Mouse (Mus musculus) liver, adult 2 months (tissue): ENCODE data around the gene Stat3. TPM values are rescaled to one million over a fixed set of nuclear protein-coding genes. Genes with fewer than 3 reads are reported as not detected.
A peak's percentile ranks its signal among the peaks of the same experiment; 100 is the strongest.

Experiments used
- DNase-seq: peaks from one replicate; pipeline ENCODE4 v3.0.0-alpha.2; 2011; ENCODE audit warnings: low read depth, low spot score; ENCODE audit errors: extremely low read depth
- H3K27ac ChIP-seq: fragments of 200-500 bp; replicated peaks from 2 replicates; pipeline ENCODE4 v1.5.1; 2012; ENCODE audit warnings: low read depth, mild to moderate bottlenecking, control low read depth, inconsistent platforms, low read length; ENCODE audit not compliant: insufficient read depth
- H3K27me3 ChIP-seq: fragments of 200-500 bp; 2 replicates; pipeline ENCODE4 v1.6.1; 2012; ENCODE audit warnings: mild to moderate bottlenecking, moderate library complexity, low read length, inconsistent platforms; ENCODE audit not compliant: control insufficient read depth, insufficient read depth
- H3K36me3 ChIP-seq: fragments of 200-500 bp; 2 replicates; pipeline ENCODE4 v1.6.1; 2012; ENCODE audit warnings: low read length, inconsistent platforms; ENCODE audit not compliant: control insufficient read depth, insufficient read depth
- H3K4me1 ChIP-seq: fragments of 200-500 bp; 2 replicates; pipeline ENCODE4 v1.6.1; 2011; ENCODE audit warnings: low read length; ENCODE audit not compliant: control insufficient read depth, insufficient read depth
- H3K4me3 ChIP-seq: fragments of 200-500 bp; 2 replicates; pipeline ENCODE4 v1.5.1; 2011; ENCODE audit warnings: low read depth, mild to moderate bottlenecking, control low read depth, low read length, moderate library complexity; ENCODE audit not compliant: insufficient read depth
- H3K79me2 ChIP-seq: fragments of 200-500 bp; 2 replicates; pipeline ENCODE4 v1.6.1; 2012; ENCODE audit warnings: inconsistent platforms, mild to moderate bottlenecking, low read length, moderate library complexity; ENCODE audit not compliant: control insufficient read depth, insufficient read depth
- H3K9ac ChIP-seq: fragments of 200-500 bp; 2 replicates; pipeline ENCODE4 v1.6.1; 2012; ENCODE audit warnings: low read depth, mild to moderate bottlenecking, control low read depth, inconsistent platforms, low read length
- CTCF ChIP-seq: fragments of 200-500 bp; IDR thresholded peaks from 2 replicates; pipeline ENCODE4 v1.5.1; 2011; ENCODE audit warnings: low read depth, low read length, control low read depth
- POLR2A ChIP-seq: fragments of 200-500 bp; IDR thresholded peaks from 2 replicates; pipeline ENCODE4 v1.6.1; 2011; ENCODE audit warnings: low read length, control low read depth; ENCODE audit not compliant: insufficient read depth; ENCODE audit errors: extremely low read depth
- WGBS: fragments of 180-500 bp; shearing (Covaris S2); methylation state at CpG from one replicate; pipeline ENCODE4 v1.1.7; 2018; 5-methylcytosine and 5-hydroxymethylcytosine counted together
- polyA plus RNA-seq: library from polyadenylated mRNA; depleted of rRNA; stranded (reverse); fragments of >200 nt; gene quantifications from 2 replicates; pipeline ENCODE4 v1.2.3, GENCODE M21; 2012; rRNA removed
- total RNA-seq: library from RNA; depleted of rRNA; stranded (reverse); fragments of >200 nt; gene quantifications from 2 replicates; pipeline ENCODE4 v1.2.3, GENCODE M21; 2014; rRNA removed

The Stat3 gene
- total and polyA plus RNA-seq, 2 experiments = 58.5 to 60.4 TPM

- 27% methylated on average over 7 of the region's 7 CpGs for WGBS
- Histone ChIP-seq H3K4me1 (peaks cover 28% of the 10 kb centered on the region), H3K79me2 (peaks cover 53% of the 10 kb centered on the region), H3K4me3 (no peak overlapping the region), H3K27ac (peak overlapping the region; percentile 89), H3K36me3 (no peaks in the 10 kb centered on the region), H3K27me3 (no peaks in the 10 kb centered on the region), H3K9ac (peak overlapping the region; percentile 55; the same call in 1 of the 2 replicates)
- TF ChIP-seq POLR2A (no peak), CTCF (no peak)
- DNase-seq = peak; percentile 98
Measured at GRCm38 (mm10) chr11:100842025-100842424, 97.3 kb downstream of the Stat3 start.

- Histone ChIP-seq H3K79me2 (peaks cover 46% of the 10 kb centered on the region), H3K27ac (peak overlapping the region; percentile 60)
Measured at GRCm38 (mm10) chr11:100840866-100841265, 98.5 kb downstream of the Stat3 start.

DNA sequence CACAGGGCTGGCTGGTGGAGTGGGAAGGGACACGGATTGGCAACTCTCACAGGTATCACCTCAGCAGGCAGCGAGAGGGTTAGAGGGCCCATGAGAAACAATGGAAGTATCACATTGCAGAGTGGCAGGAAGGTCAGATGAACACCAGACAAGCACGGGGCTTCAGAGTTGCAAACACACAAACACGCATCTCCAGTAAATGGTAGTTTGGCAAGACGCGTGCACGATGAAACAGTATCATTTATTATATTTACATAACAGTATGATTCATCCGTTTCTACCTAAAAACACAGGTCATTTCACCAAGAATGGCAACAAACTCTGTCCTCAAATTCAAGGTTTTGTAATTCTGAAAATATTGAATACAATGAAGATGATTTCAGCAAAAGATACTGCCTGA is 99.8 kb downstream of the Stat3 start:
- H3K27ac ChIP-seq = peak overlapping the region; percentile 88
- H3K4me1 ChIP-seq = peaks cover 38% of the 10 kb centered on the region
- DNase-seq = peak; percentile 78
- H3K36me3 ChIP-seq = no peaks in the 10 kb centered on the region
- H3K79me2 ChIP-seq = peaks cover 33% of the 10 kb centered on the region
- TF ChIP-seq POLR2A = no peak
- TF ChIP-seq CTCF = no peak
- no peak overlapping the region; the same call in 1 of the 2 replicates for H3K9ac ChIP-seq
- no peaks in the 10 kb centered on the region for H3K27me3 ChIP-seq
- WGBS = 15% methylated on average over 8 of the region's 8 CpGs
- no peak overlapping the region for H3K4me3 ChIP-seq

More at GRCm38 (mm10) chr11:100840866-100841265, 98.5 kb downstream of the Stat3 start:
- Histone ChIP-seq H3K9ac (0 out of 2 replicates have a peak overlapping the region, but pooled peaks have one; percentile 27), H3K27me3 (no peaks in the 10 kb centered on the region), H3K36me3 (no peaks in the 10 kb centered on the region), H3K4me1 (peaks cover 31% of the 10 kb centered on the region), H3K4me3 (no peak overlapping the region)
- 23% methylated on average over 12 of the region's 12 CpGs for WGBS
- TF ChIP-seq POLR2A (no peak), CTCF (no peak)
- DNase-seq = peak; percentile 55

- no peak for DNase-seq
- H3K4me3 ChIP-seq = no peak overlapping the region
- no peaks in the 10 kb centered on the region for H3K36me3 ChIP-seq
- H3K79me2 ChIP-seq = peaks cover 29% of the 10 kb centered on the region
- 97% methylated on average over 9 of the region's 9 CpGs for WGBS
- no peak overlapping the region for H3K9ac ChIP-seq
- H3K27me3 ChIP-seq = no peaks in the 10 kb centered on the region
- peak overlapping the region; percentile 88 for H3K27ac ChIP-seq
- H3K4me1 ChIP-seq = peaks cover 38% of the 10 kb centered on the region
- no peak for TF ChIP-seq CTCF
- no peak for TF ChIP-seq POLR2A
Measured at GRCm38 (mm10) chr11:100838894-100839293, 100.4 kb downstream of the Stat3 start.

DNA sequence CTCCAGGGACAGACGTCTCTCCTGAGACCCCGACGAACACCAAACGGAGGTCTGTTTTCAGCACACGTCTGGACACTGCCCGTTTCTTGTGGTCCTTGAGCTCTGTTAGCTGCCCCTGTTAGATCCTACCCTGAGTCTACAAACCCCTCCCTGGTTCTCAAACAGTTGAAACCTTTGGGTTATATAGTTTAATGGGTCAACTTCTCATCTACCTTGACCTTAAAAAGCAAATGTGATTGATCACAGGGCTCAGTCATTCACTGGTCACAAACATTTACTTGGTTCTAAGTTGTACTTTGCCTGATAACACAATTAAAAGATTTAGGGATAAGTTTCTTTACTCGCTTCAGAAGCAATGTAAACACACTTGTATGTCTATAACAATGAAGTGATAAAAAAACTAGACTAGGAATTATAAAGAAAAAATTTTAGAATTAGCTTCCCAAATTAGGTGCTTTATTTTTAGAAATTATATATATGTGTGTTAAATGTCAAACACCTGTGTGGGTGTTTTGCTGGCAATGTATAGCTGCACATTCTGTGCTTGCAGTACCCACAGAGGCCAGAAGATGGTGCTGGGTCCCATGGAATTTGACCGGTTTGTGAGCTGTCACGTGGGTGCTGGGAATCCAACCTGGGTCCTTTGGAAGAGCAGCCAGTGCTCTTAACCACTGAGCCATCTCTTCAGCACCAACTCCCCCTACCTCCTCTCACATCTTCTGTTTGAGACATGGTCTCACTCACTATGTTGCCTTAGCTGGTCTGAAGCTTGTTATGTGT is 102.2 kb downstream of the Stat3 start:
- H3K79me2 ChIP-seq = peaks cover 29% of the 10 kb centered on the region; the same call in 1 of the 2 replicates
- H3K27me3 ChIP-seq = no peaks in the 10 kb centered on the region
- H3K9ac ChIP-seq = no peak overlapping the region
- peak overlapping the region; percentile 22; the same call in 1 of the 2 replicates for H3K27ac ChIP-seq
- 36% methylated on average over 9 of the region's 9 CpGs for WGBS
- peaks cover 40% of the 10 kb centered on the region for H3K4me1 ChIP-seq
- no peak for TF ChIP-seq POLR2A
- peak; percentile 51 for TF ChIP-seq CTCF
- DNase-seq = peak; percentile 89
- H3K36me3 ChIP-seq = no peaks in the 10 kb centered on the region
- H3K4me3 ChIP-seq = no peak overlapping the region

Other genes starting within 250 kb of the Stat3 start
- not detected in 2 replicates for gene Zfp385c, start 247.1 kb downstream of the Stat3 start, total RNA-seq
- not detected in 2 replicates for gene Zfp385c, start 247.1 kb downstream of the Stat3 start, polyA plus RNA-seq
- gene Dhx58, start 235.3 kb downstream of the Stat3 start, total RNA-seq = 8.1 and 11.9 TPM in 2 replicates
- 9.2 and 16.3 TPM in 2 replicates for gene Dhx58, start 235.3 kb downstream of the Stat3 start, polyA plus RNA-seq
- 3.3 and 4.9 TPM in 2 replicates for gene Kat2a, start 227.1 kb downstream of the Stat3 start, total RNA-seq
- 16.1 and 18.9 TPM in 2 replicates for gene Kat2a, start 227.1 kb downstream of the Stat3 start, polyA plus RNA-seq
- gene Hspb9, start 225.7 kb downstream of the Stat3 start, total RNA-seq = not detected in 2 replicates
- not detected in 2 replicates for gene Hspb9, start 225.7 kb downstream of the Stat3 start, polyA plus RNA-seq
- gene Rab5c, start 201.3 kb downstream of the Stat3 start, total RNA-seq = 70.8 and 71.3 TPM in 2 replicates
- 140 and 149 TPM in 2 replicates for gene Rab5c, start 201.3 kb downstream of the Stat3 start, polyA plus RNA-seq
- gene Kcnh4, start 179.6 kb downstream of the Stat3 start, total RNA-seq = not detected in 2 replicates
- not detected in 2 replicates for gene Kcnh4, start 179.6 kb downstream of the Stat3 start, polyA plus RNA-seq
- not detected in 2 replicates for gene Hcrt, start 176.6 kb downstream of the Stat3 start, total RNA-seq
- gene Hcrt, start 176.6 kb downstream of the Stat3 start, polyA plus RNA-seq = not detected in 2 replicates
- gene Ghdc, start 168.6 kb downstream of the Stat3 start, total RNA-seq = 7.1 and 8.5 TPM in 2 replicates
- 17.0 and 17.5 TPM in 2 replicates for gene Ghdc, start 168.6 kb downstream of the Stat3 start, polyA plus RNA-seq
- gene Stat5b, start 88.8 kb downstream of the Stat3 start, total RNA-seq = 31.8 and 33.0 TPM in 2 replicates
- 32.0 and 35.2 TPM in 2 replicates for gene Stat5b, start 88.8 kb downstream of the Stat3 start, polyA plus RNA-seq
- gene Stat5a, start 80.2 kb downstream of the Stat3 start, total RNA-seq = 6.9 and 7.8 TPM in 2 replicates
- gene Stat5a, start 80.2 kb downstream of the Stat3 start, polyA plus RNA-seq = 15.0 and 18.0 TPM in 2 replicates
- 3.8 and 4.1 TPM in 2 replicates for gene Cavin1, start 31.3 kb upstream of the Stat3 start, total RNA-seq
- 3.9 and 4.0 TPM in 2 replicates for gene Cavin1, start 31.3 kb upstream of the Stat3 start, polyA plus RNA-seq
- gene Atp6v0a1, start 69.9 kb upstream of the Stat3 start, total RNA-seq = 21.5 and 26.8 TPM in 2 replicates
- gene Atp6v0a1, start 69.9 kb upstream of the Stat3 start, polyA plus RNA-seq = 37.7 and 39.2 TPM in 2 replicates
- gene Naglu, start 130.5 kb upstream of the Stat3 start, total RNA-seq = 22.1 and 23.6 TPM in 2 replicates
- gene Naglu, start 130.5 kb upstream of the Stat3 start, polyA plus RNA-seq = 33.8 and 38.8 TPM in 2 replicates
- 0.27 and 0.37 TPM in 2 replicates for gene Hsd17b1, start 138.9 kb upstream of the Stat3 start, total RNA-seq
- 0.12 and 0.37 TPM in 2 replicates for gene Hsd17b1, start 138.9 kb upstream of the Stat3 start, polyA plus RNA-seq
- 84.0 and 89.9 TPM in 2 replicates for gene Coasy, start 143.0 kb upstream of the Stat3 start, total RNA-seq
- 182 and 194 TPM in 2 replicates for gene Coasy, start 143.0 kb upstream of the Stat3 start, polyA plus RNA-seq
- 33.5 and 34.4 TPM in 2 replicates for gene Mlx, start 147.7 kb upstream of the Stat3 start, total RNA-seq
- 34.8 and 39.8 TPM in 2 replicates for gene Mlx, start 147.7 kb upstream of the Stat3 start, polyA plus RNA-seq
- 0.55 and 0.67 TPM in 2 replicates for gene Psmc3ip, start 155.9 kb upstream of the Stat3 start, total RNA-seq
- gene Psmc3ip, start 155.9 kb upstream of the Stat3 start, polyA plus RNA-seq = 0.20 and 0.39 TPM in 2 replicates
- 46.2 and 46.3 TPM in 2 replicates for gene Retreg3, start 180.4 kb upstream of the Stat3 start, total RNA-seq
- 61.2 and 61.5 TPM in 2 replicates for gene Retreg3, start 180.4 kb upstream of the Stat3 start, polyA plus RNA-seq
- gene Tubg1, start 180.4 kb upstream of the Stat3 start, total RNA-seq = 7.6 and 9.2 TPM in 2 replicates
- gene Tubg1, start 180.4 kb upstream of the Stat3 start, polyA plus RNA-seq = 11.9 and 17.6 TPM in 2 replicates
- gene Tubg2, start 216.4 kb upstream of the Stat3 start, total RNA-seq = not detected in 2 replicates
- 0.10 and 0.17 TPM in 2 replicates for gene Tubg2, start 216.4 kb upstream of the Stat3 start, polyA plus RNA-seq
- gene Cntnap1, start 231.0 kb upstream of the Stat3 start, total RNA-seq = 0.40 and 0.46 TPM in 2 replicates
- 0.87 and 0.88 TPM in 2 replicates for gene Cntnap1, start 231.0 kb upstream of the Stat3 start, polyA plus RNA-seq
- 3.9 and 4.0 TPM in 2 replicates for gene Plekhh3, start 231.8 kb upstream of the Stat3 start, total RNA-seq
- gene Plekhh3, start 231.8 kb upstream of the Stat3 start, polyA plus RNA-seq = 10.5 and 11.5 TPM in 2 replicates
- 0.13 TPM in 1 of 2 replicates, not detected in the other for gene Ccr10, start 235.9 kb upstream of the Stat3 start, total RNA-seq
- 0.05 and 0.13 TPM in 2 replicates for gene Ccr10, start 235.9 kb upstream of the Stat3 start, polyA plus RNA-seq